Mouse (Mus musculus) liver, adult 2 months (tissue): ENCODE results near the gene Dalrd3. TPM values are rescaled to one million over a fixed set of nuclear protein-coding genes. Genes with fewer than 3 reads are reported as not detected.

ENCODE experiments used
- DNase-seq: peaks from one replicate; pipeline ENCODE4 v3.0.0-alpha.2; 2011; ENCODE audit warnings: low read depth, low spot score; ENCODE audit errors: extremely low read depth
- H3K27ac ChIP-seq: fragments of 200-500 bp; replicated peaks from 2 replicates; pipeline ENCODE4 v1.5.1; 2012; ENCODE audit warnings: low read depth, mild to moderate bottlenecking, control low read depth, inconsistent platforms, low read length; ENCODE audit not compliant: insufficient read depth
- H3K27me3 ChIP-seq: fragments of 200-500 bp; 2 replicates; pipeline ENCODE4 v1.6.1; 2012; ENCODE audit warnings: mild to moderate bottlenecking, moderate library complexity, low read length, inconsistent platforms; ENCODE audit not compliant: control insufficient read depth, insufficient read depth
- H3K36me3 ChIP-seq: fragments of 200-500 bp; 2 replicates; pipeline ENCODE4 v1.6.1; 2012; ENCODE audit warnings: low read length, inconsistent platforms; ENCODE audit not compliant: control insufficient read depth, insufficient read depth
- H3K4me1 ChIP-seq: fragments of 200-500 bp; 2 replicates; pipeline ENCODE4 v1.6.1; 2011; ENCODE audit warnings: low read length; ENCODE audit not compliant: control insufficient read depth, insufficient read depth
- H3K4me3 ChIP-seq: fragments of 200-500 bp; 2 replicates; pipeline ENCODE4 v1.5.1; 2011; ENCODE audit warnings: low read depth, mild to moderate bottlenecking, control low read depth, low read length, moderate library complexity; ENCODE audit not compliant: insufficient read depth
- H3K79me2 ChIP-seq: fragments of 200-500 bp; 2 replicates; pipeline ENCODE4 v1.6.1; 2012; ENCODE audit warnings: inconsistent platforms, mild to moderate bottlenecking, low read length, moderate library complexity; ENCODE audit not compliant: control insufficient read depth, insufficient read depth
- H3K9ac ChIP-seq: fragments of 200-500 bp; 2 replicates; pipeline ENCODE4 v1.6.1; 2012; ENCODE audit warnings: low read depth, mild to moderate bottlenecking, control low read depth, inconsistent platforms, low read length
- CTCF ChIP-seq: fragments of 200-500 bp; IDR thresholded peaks from 2 replicates; pipeline ENCODE4 v1.5.1; 2011; ENCODE audit warnings: low read depth, low read length, control low read depth
- POLR2A ChIP-seq: fragments of 200-500 bp; IDR thresholded peaks from 2 replicates; pipeline ENCODE4 v1.6.1; 2011; ENCODE audit warnings: low read length, control low read depth; ENCODE audit not compliant: insufficient read depth; ENCODE audit errors: extremely low read depth
- WGBS: fragments of 180-500 bp; shearing (Covaris S2); methylation state at CpG from one replicate; pipeline ENCODE4 v1.1.7; 2018; 5-methylcytosine and 5-hydroxymethylcytosine counted together
- polyA plus RNA-seq: library from polyadenylated mRNA; depleted of rRNA; stranded (reverse); fragments of >200 nt; gene quantifications from 2 replicates; pipeline ENCODE4 v1.2.3, GENCODE M21; 2012; rRNA removed
- total RNA-seq: library from RNA; depleted of rRNA; stranded (reverse); fragments of >200 nt; gene quantifications from 2 replicates; pipeline ENCODE4 v1.2.3, GENCODE M21; 2014; rRNA removed

Gene Dalrd3
- total and polyA plus RNA-seq, 2 experiments: 32.8 to 130 TPM

DNA sequence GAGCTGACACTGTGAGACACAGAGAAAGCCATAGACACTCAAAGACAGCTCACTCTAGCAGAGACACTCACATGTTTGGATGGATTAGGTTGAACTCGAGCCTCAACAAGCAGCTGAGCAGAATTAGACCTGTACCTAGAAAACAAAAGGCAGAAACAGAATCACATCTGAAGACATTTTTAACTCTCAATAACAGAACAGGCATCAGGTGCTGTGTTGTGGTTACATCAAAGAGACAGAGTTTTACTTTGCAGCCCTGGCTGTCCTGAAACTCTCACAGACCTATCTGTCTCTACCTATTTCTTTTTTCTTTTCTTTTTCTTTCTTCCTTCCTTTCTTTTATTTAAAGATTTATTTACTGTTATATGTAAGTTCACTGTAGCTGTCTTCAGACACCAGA, 47.6 kb downstream of the Dalrd3 start:
- no peak for TF ChIP-seq CTCF
- TF ChIP-seq POLR2A: no peak
- Histone ChIP-seq H3K79me2 (peaks cover 2% of the 10 kb centered on the region; the same call in 1 of the 2 replicates), H3K27me3 (no peaks in the 10 kb centered on the region), H3K9ac (no peak overlapping the region), H3K27ac (no peak overlapping the region), H3K4me3 (no peak overlapping the region), H3K36me3 (peaks cover 68% of the 10 kb centered on the region), H3K4me1 (no peaks in the 10 kb centered on the region)
- WGBS: 97% methylated on average over 1 of the region's 1 CpGs
- DNase-seq: no peak

Other genes starting within 250 kb of the Dalrd3 start
- 5,129 and 5,348 TPM in 2 replicates for gene Gpx1, start 231.0 kb upstream of the Dalrd3 start, total RNA-seq
- gene Gpx1, start 231.0 kb upstream of the Dalrd3 start, polyA plus RNA-seq: 8,357 and 9,405 TPM in 2 replicates
- gene Usp4, start 222.0 kb upstream of the Dalrd3 start, total RNA-seq: 62.0 and 63.8 TPM in 2 replicates
- gene Usp4, start 222.0 kb upstream of the Dalrd3 start, polyA plus RNA-seq: 63.3 and 65.2 TPM in 2 replicates
- not detected in 2 replicates for gene 1700102P08Rik, start 177.1 kb upstream of the Dalrd3 start, total RNA-seq
- not detected in 2 replicates for gene 1700102P08Rik, start 177.1 kb upstream of the Dalrd3 start, polyA plus RNA-seq
- not detected in 2 replicates for gene Ccdc36, start 141.4 kb upstream of the Dalrd3 start, total RNA-seq
- not detected in 2 replicates for gene Ccdc36, start 141.4 kb upstream of the Dalrd3 start, polyA plus RNA-seq
- not detected in 2 replicates for gene BC048562, start 133.4 kb upstream of the Dalrd3 start, total RNA-seq
- not detected in 2 replicates for gene BC048562, start 133.4 kb upstream of the Dalrd3 start, polyA plus RNA-seq
- 5.6 and 6.4 TPM in 2 replicates for gene Ccdc71, start 109.4 kb upstream of the Dalrd3 start, total RNA-seq
- gene Ccdc71, start 109.4 kb upstream of the Dalrd3 start, polyA plus RNA-seq: 13.2 and 15.7 TPM in 2 replicates
- gene Klhdc8b, start 108.3 kb upstream of the Dalrd3 start, total RNA-seq: 8.7 and 10.1 TPM in 2 replicates
- gene Klhdc8b, start 108.3 kb upstream of the Dalrd3 start, polyA plus RNA-seq: 13.2 and 25.6 TPM in 2 replicates
- 4.0 and 4.8 TPM in 2 replicates for gene Lamb2, start 90.2 kb upstream of the Dalrd3 start, total RNA-seq
- 2.7 and 5.0 TPM in 2 replicates for gene Lamb2, start 90.2 kb upstream of the Dalrd3 start, polyA plus RNA-seq
- gene Usp19, start 79.3 kb upstream of the Dalrd3 start, total RNA-seq: 24.3 and 34.1 TPM in 2 replicates
- 51.7 and 80.5 TPM in 2 replicates for gene Usp19, start 79.3 kb upstream of the Dalrd3 start, polyA plus RNA-seq
- gene Qars, start 62.2 kb upstream of the Dalrd3 start, total RNA-seq: 69.6 and 70.6 TPM in 2 replicates
- 90.2 and 99.4 TPM in 2 replicates for gene Qars, start 62.2 kb upstream of the Dalrd3 start, polyA plus RNA-seq
- 43.0 and 52.7 TPM in 2 replicates for gene Qrich1, start 53.1 kb upstream of the Dalrd3 start, total RNA-seq
- gene Qrich1, start 53.1 kb upstream of the Dalrd3 start, polyA plus RNA-seq: 50.7 and 54.9 TPM in 2 replicates
- 33.6 and 39.3 TPM in 2 replicates for gene Impdh2, start 9.6 kb upstream of the Dalrd3 start, total RNA-seq
- gene Impdh2, start 9.6 kb upstream of the Dalrd3 start, polyA plus RNA-seq: 62.5 and 72.8 TPM in 2 replicates
- gene Ndufaf3, start 2.5 kb upstream of the Dalrd3 start, total RNA-seq: 12.0 and 13.4 TPM in 2 replicates
- gene Ndufaf3, start 2.5 kb upstream of the Dalrd3 start, polyA plus RNA-seq: 29.0 and 31.3 TPM in 2 replicates
- gene Wdr6, start 8.9 kb downstream of the Dalrd3 start, total RNA-seq: 6.4 and 8.1 TPM in 2 replicates
- gene Wdr6, start 8.9 kb downstream of the Dalrd3 start, polyA plus RNA-seq: 8.4 and 14.8 TPM in 2 replicates
- gene P4htm, start 27.8 kb downstream of the Dalrd3 start, total RNA-seq: 0.09 and 0.13 TPM in 2 replicates
- gene P4htm, start 27.8 kb downstream of the Dalrd3 start, polyA plus RNA-seq: 0.46 and 0.67 TPM in 2 replicates
- 34.0 and 37.1 TPM in 2 replicates for gene Arih2, start 79.5 kb downstream of the Dalrd3 start, total RNA-seq
- 25.5 and 26.8 TPM in 2 replicates for gene Arih2, start 79.5 kb downstream of the Dalrd3 start, polyA plus RNA-seq
- 96.4 and 118 TPM in 2 replicates for gene Slc25a20, start 92.2 kb downstream of the Dalrd3 start, total RNA-seq
- gene Slc25a20, start 92.2 kb downstream of the Dalrd3 start, polyA plus RNA-seq: 52.5 and 70.6 TPM in 2 replicates
- 20.0 and 26.2 TPM in 2 replicates for gene Prkar2a, start 119.4 kb downstream of the Dalrd3 start, total RNA-seq
- gene Prkar2a, start 119.4 kb downstream of the Dalrd3 start, polyA plus RNA-seq: 23.4 and 28.8 TPM in 2 replicates
- gene Ip6k2, start 213.9 kb downstream of the Dalrd3 start, total RNA-seq: 78.6 and 87.2 TPM in 2 replicates
- gene Ip6k2, start 213.9 kb downstream of the Dalrd3 start, polyA plus RNA-seq: 47.1 and 52.8 TPM in 2 replicates
- gene Nckipsd, start 238.5 kb downstream of the Dalrd3 start, total RNA-seq: 2.2 and 2.8 TPM in 2 replicates
- gene Nckipsd, start 238.5 kb downstream of the Dalrd3 start, polyA plus RNA-seq: 5.8 and 7.7 TPM in 2 replicates